Mouse (Mus musculus) brain, embryonic 14.5 days (tissue): Measurements from ENCODE around the gene Slfn5.
"Not testable (repeated sequence)": the region's sequence is repeated elsewhere in the genome, so short reads cannot be mapped to it uniquely, and the experiment has no call there.

Experiments used
- CTCF ChIP-seq: fragments of 200-500 bp; IDR thresholded peaks from 2 replicates; pipeline ENCODE4 v1.5.1; 2012; ENCODE audit warnings: inconsistent platforms, mild to moderate bottlenecking, moderate library complexity, borderline replicate concordance; ENCODE audit not compliant: insufficient read depth, insufficient read length; ENCODE audit errors: extremely low read depth
- POLR2A ChIP-seq: fragments of 200-500 bp; IDR thresholded peaks from 2 replicates; pipeline ENCODE4 v1.6.1; 2012; ENCODE audit warnings: mild to moderate bottlenecking, inconsistent platforms, borderline replicate concordance; ENCODE audit not compliant: poor library complexity, insufficient read depth, insufficient read length, severe bottlenecking; ENCODE audit errors: extremely low read depth

DNA sequence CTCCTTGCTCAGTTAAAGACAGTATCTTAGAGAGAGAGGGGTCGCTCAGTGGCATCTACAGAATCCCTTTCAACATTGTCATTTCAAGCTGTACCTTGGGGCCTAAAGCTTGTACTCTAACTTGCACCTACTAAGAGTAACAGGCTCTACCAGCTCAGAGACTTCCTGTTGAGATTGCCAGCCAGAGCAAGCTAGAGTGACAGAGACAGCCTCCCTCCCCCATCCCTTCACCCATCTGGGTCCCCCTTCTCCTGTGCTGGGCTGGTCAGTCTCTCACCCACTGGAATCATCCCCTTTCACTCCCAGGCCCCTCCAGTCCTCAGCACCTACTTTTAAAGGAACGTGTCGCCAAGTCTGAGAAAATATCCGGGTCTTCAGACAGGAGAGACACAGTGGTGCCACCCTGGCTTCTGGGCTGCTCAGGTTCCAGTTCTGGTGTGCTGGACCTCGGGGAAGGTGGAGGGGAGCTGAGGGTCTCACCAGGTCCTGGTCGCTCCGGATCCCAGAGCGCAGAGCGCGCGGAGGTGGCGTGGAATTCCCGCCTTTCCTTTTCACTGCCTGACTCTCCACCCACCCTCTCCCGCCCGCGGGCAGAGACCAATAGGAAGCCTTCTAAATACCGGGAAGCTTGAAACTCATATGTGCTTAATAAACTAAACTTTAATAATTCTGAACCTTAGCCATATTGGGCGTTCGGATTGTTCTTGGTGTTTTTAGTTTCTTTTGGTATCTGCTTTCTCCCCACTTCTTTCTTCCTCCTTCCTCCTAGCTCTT, 39.6 kb downstream of the Slfn5 start:
- not testable (repeated sequence) for TF ChIP-seq CTCF, POLR2A
